Mouse (Mus musculus) bone marrow macrophage, adult 2 months (primary cell): ENCODE measurements around the gene Tmem167b.

Source experiments
- CTCF ChIP-seq: IDR thresholded peaks from 2 replicates; pipeline ENCODE4 v1.5.1; 2012; ENCODE audit warnings: low read depth, mild to moderate bottlenecking, low read length, moderate library complexity
- POLR2A ChIP-seq: IDR thresholded peaks from 2 replicates; pipeline ENCODE4 v1.6.1; 2012; ENCODE audit warnings: mild to moderate bottlenecking, low read depth, low read length, borderline replicate concordance

DNA sequence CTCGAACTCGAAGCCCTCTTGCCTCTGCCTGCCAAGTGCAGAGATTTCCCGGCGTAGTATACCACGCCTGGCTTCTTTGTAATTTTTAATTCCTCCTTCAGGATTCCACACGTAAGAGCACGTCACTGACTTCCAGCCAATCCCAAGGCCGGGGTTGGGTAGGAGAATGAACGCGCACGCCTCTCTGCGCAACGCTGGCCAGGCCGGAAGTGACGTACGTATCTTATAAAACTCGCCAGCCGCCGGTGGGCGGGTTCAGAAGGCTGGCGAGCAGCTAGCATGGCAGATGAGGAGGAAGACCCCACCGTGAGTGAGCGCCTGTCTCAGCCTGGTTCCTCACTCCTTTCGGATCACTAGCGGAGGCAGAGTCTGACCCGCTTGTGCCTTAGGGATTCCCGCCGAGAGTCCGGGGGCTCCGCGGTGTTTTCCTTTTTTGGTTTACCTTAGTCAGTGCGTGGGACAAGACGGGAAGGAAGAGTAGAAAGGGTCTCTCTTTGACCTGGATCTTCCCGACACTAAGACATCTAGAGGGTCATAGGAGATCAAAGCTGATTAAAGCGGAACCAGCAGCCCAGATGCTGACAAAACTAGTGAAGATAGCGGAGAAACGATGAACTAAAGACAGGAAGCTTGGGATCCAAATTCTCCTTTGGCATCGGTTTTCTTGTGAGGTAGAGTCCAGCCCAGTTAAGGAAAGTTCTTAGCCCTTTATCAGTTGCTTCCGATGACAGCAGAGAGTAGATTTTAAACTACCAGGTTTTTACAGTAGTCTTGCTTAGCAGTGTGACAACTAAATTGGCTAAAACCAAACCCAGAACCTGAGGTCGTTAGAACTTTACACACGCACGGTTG lies 9.4 kb upstream of the Tmem167b start, which contains the start of gene Taf13:
- TF ChIP-seq POLR2A (peak; percentile 99), CTCF (no peak)
